Mouse (Mus musculus) neural tube, embryonic 15.5 days (tissue): ENCODE results near the gene Mctp1. TPM values are rescaled to one million over a fixed set of nuclear protein-coding genes. Genes with fewer than 3 reads are reported as not detected.
"Not testable (repeated sequence)": the region's sequence is repeated elsewhere in the genome, so short reads cannot be mapped to it uniquely, and the experiment has no call there.

Experiments
- ATAC-seq: fragments of 200-750 bp; cut with Nextera tagmentation; 2 replicates; pipeline ENCODE4 v1.8.0; 2017; ENCODE audit warnings: mild to moderate bottlenecking, moderate TSS enrichment, moderate library complexity; ENCODE audit not compliant: low FRiP score
- H3K27ac ChIP-seq: fragments of 300-500 bp; sonication (generic); replicated peaks from 2 replicates; pipeline ENCODE4 v1.5.1; 2015; ENCODE audit warnings: mild to moderate bottlenecking, inconsistent platforms
- H3K27me3 ChIP-seq: fragments of 300-500 bp; sonication (generic); replicated peaks from 2 replicates; pipeline ENCODE4 v1.6.1; 2015; ENCODE audit warnings: inconsistent platforms
- H3K36me3 ChIP-seq: fragments of 300-500 bp; sonication (generic); 2 replicates; pipeline ENCODE4 v1.6.1; 2015; ENCODE audit warnings: inconsistent platforms
- H3K4me1 ChIP-seq: fragments of 300-500 bp; sonication (generic); 2 replicates; pipeline ENCODE4 v1.6.1; 2015; ENCODE audit warnings: inconsistent platforms
- H3K4me2 ChIP-seq: fragments of 300-500 bp; sonication (generic); 2 replicates; pipeline ENCODE4 v1.6.1; 2015; ENCODE audit warnings: inconsistent platforms, mild to moderate bottlenecking, moderate library complexity
- H3K4me3 ChIP-seq: fragments of 300-500 bp; sonication (generic); replicated peaks from 2 replicates; pipeline ENCODE4 v1.5.1; 2015; ENCODE audit warnings: mild to moderate bottlenecking, inconsistent platforms
- H3K9ac ChIP-seq: fragments of 300-500 bp; sonication (generic); replicated peaks from 2 replicates; pipeline ENCODE4 v1.6.1; 2015; ENCODE audit warnings: mild to moderate bottlenecking, inconsistent platforms
- H3K9me3 ChIP-seq: fragments of 300-500 bp; sonication (generic); replicated peaks from 2 replicates; pipeline ENCODE4 v1.6.1; 2016; ENCODE audit warnings: inconsistent platforms
- WGBS: fragments of 180-500 bp; shearing (Covaris S2); methylation state at CpG from one replicate; pipeline ENCODE4 v1.1.7; 2015; ENCODE audit warnings: mixed read lengths; 5-methylcytosine and 5-hydroxymethylcytosine counted together
- polyA plus RNA-seq: library from polyadenylated mRNA; unstranded; fragments of >200 nt; fragmentation: Nextera tagmentation; extraction: Ambion mirVana; gene quantifications from 2 replicates; pipeline ENCODE4 v1.2.1, GENCODE M21; 2015

The Mctp1 gene
- polyA plus RNA-seq, 1 experiment from 2014 or later = 2.0 TPM

DNA sequence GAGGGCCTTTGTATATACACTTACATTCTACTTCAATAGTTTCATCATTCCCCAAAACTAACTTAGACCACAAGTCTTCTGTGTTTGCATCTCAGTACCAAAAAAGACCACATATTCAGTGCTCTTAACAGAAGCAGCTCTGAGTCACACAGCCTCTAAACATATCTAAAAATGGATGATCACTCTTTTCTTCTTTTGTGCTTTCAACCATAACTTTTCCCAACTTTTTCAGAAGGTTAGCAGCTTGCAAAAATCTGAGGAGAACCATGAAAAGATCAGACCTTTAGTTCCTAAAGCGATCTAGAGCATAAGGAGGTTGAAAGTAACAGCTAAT is 512.1 kb downstream of the Mctp1 start:
- no peak overlapping the region for H3K4me3 ChIP-seq
- ATAC-seq = no peak
- 76% methylated on average over 1 of the region's 1 CpGs for WGBS
- no peaks in the 10 kb centered on the region for H3K27me3 ChIP-seq
- no peak overlapping the region for H3K4me2 ChIP-seq
- no peak overlapping the region for H3K27ac ChIP-seq
- no peaks in the 10 kb centered on the region for H3K9me3 ChIP-seq
- H3K36me3 ChIP-seq = no peaks in the 10 kb centered on the region
- no peaks in the 10 kb centered on the region for H3K4me1 ChIP-seq
- no peak overlapping the region for H3K9ac ChIP-seq

GRCm38 (mm10) chr13:76918321-76918720 is 534.0 kb downstream of the Mctp1 start:
- WGBS = 88% methylated on average over 1 of the region's 1 CpGs
- H3K27ac ChIP-seq = no peak overlapping the region
- ATAC-seq = no peak
- no peak overlapping the region for H3K9ac ChIP-seq
- H3K27me3 ChIP-seq = no peaks in the 10 kb centered on the region
- H3K4me1 ChIP-seq = no peaks in the 10 kb centered on the region
- no peaks in the 10 kb centered on the region for H3K9me3 ChIP-seq
- no peak overlapping the region for H3K4me3 ChIP-seq
- H3K4me2 ChIP-seq = no peak overlapping the region
- H3K36me3 ChIP-seq = no peaks in the 10 kb centered on the region

GRCm38 (mm10) chr13:76926851-76927250 is 542.5 kb downstream of the Mctp1 start:
- no peaks in the 10 kb centered on the region for H3K9me3 ChIP-seq
- no peaks in the 10 kb centered on the region for H3K36me3 ChIP-seq
- H3K9ac ChIP-seq = no peak overlapping the region
- no peak for ATAC-seq
- no peaks in the 10 kb centered on the region for H3K4me1 ChIP-seq
- H3K27me3 ChIP-seq = no peaks in the 10 kb centered on the region
- H3K4me2 ChIP-seq = no peak overlapping the region
- H3K27ac ChIP-seq = no peak overlapping the region
- WGBS = 10% methylated on average over 1 of the region's 1 CpGs
- no peak overlapping the region for H3K4me3 ChIP-seq

DNA sequence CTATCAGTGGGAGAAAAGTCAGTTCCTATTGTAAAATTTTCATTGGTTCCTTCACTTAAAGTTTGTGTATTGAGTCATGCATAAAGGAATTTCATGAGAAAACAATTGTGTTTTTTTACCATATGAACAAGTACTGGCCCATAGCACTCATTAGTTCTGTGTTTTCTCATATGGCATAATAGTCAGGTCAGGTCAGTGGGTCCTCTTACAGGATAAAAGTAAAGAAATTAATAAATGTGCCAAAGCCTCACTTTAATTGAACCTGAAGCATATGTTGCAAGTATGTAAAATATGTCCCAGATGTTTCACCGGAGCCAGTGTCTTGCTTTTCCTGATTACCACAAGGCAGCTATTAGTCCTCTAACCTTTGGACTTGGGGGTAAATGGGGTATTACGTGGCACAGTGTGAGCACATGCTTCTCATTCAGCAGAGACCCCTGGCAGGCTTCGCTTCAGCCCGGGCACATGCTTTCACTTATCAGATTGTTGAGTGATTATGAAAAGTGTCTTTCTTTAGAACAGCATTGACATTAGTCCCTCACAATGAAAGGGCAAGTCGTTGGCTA is 543.6 kb downstream of the Mctp1 start:
- WGBS = 62% methylated on average over 5 of the region's 5 CpGs
- H3K27me3 ChIP-seq = no peaks in the 10 kb centered on the region

GRCm38 (mm10) chr13:76929152-76929551 is 544.8 kb downstream of the Mctp1 start:
- no peaks in the 10 kb centered on the region for H3K9me3 ChIP-seq
- H3K4me3 ChIP-seq = no peak overlapping the region
- 92% methylated on average over 3 of the region's 3 CpGs for WGBS
- H3K4me1 ChIP-seq = no peaks in the 10 kb centered on the region
- H3K9ac ChIP-seq = no peak overlapping the region
- no peaks in the 10 kb centered on the region for H3K27me3 ChIP-seq
- H3K27ac ChIP-seq = no peak overlapping the region
- H3K4me2 ChIP-seq = no peak overlapping the region
- ATAC-seq = no peak
- no peaks in the 10 kb centered on the region for H3K36me3 ChIP-seq

More for the DNA sequence above, 543.6 kb downstream of the Mctp1 start:
- H3K27ac ChIP-seq = no peak overlapping the region
- no peak for ATAC-seq
- no peaks in the 10 kb centered on the region for H3K4me1 ChIP-seq
- no peaks in the 10 kb centered on the region for H3K9me3 ChIP-seq
- no peak overlapping the region for H3K9ac ChIP-seq
- no peak overlapping the region for H3K4me2 ChIP-seq
- H3K4me3 ChIP-seq = no peak overlapping the region
- H3K36me3 ChIP-seq = no peaks in the 10 kb centered on the region

DNA sequence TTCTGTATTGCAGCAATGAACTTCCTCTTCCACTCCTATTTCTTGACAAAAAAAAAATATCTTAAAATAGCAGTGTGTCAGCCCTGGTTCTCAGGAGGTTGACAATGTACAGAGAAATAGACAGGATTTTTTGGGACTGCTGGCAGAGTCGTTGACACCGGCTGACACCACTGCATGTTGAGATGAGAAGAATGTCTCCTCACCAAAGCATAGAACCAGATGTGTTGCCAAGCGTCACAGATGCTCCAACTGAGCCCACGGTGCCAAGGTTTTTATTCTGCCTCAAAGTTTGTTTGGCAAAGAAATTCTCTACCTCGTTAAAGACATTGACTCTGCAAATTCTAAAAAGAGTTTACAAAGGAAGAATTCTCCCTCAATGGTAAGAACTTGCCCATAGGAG is 548.6 kb downstream of the Mctp1 start:
- H3K27me3 ChIP-seq = no peaks in the 10 kb centered on the region
- H3K27ac ChIP-seq = no peak overlapping the region
- WGBS = 76% methylated on average over 5 of the region's 5 CpGs
- no peaks in the 10 kb centered on the region for H3K36me3 ChIP-seq
- ATAC-seq = no peak
- no peaks in the 10 kb centered on the region for H3K4me1 ChIP-seq
- no peak overlapping the region for H3K4me3 ChIP-seq
- no peak overlapping the region for H3K9ac ChIP-seq
- no peaks in the 10 kb centered on the region for H3K9me3 ChIP-seq
- H3K4me2 ChIP-seq = no peak overlapping the region

DNA sequence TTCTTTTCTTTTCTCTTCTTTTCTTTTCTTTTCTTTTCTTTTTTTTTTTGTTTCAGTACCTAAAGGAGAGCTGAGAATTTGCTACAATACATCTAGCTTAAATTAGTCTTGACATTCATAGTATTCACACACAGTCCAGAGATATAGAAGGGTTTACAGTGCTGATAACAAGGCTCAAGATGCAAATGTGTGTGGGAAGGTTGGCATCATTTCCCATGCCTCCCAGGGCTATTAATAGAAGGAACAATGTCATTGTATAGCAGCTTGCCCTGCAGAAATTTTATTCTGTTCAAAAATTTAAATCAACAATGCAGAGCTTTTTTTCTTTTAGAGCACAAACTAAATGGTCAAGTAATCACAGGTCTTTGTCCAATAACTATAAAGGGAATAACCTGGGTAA is 564.9 kb downstream of the Mctp1 start:
- ATAC-seq = no peak
- Histone ChIP-seq H3K36me3 (no peaks in the 10 kb centered on the region), H3K4me1 (no peaks in the 10 kb centered on the region), H3K4me3 (no peak overlapping the region), H3K9ac (no peak overlapping the region), H3K27me3 (no peaks in the 10 kb centered on the region), H3K9me3 (no peaks in the 10 kb centered on the region), H3K27ac (no peak overlapping the region), H3K4me2 (no peak overlapping the region)

GRCm38 (mm10) chr13:76967588-76967987 is 583.3 kb downstream of the Mctp1 start:
- no peak overlapping the region for H3K27ac ChIP-seq
- no peak overlapping the region for H3K9ac ChIP-seq
- no peaks in the 10 kb centered on the region for H3K4me1 ChIP-seq
- H3K9me3 ChIP-seq = no peaks in the 10 kb centered on the region
- no peak overlapping the region for H3K4me2 ChIP-seq
- H3K27me3 ChIP-seq = no peaks in the 10 kb centered on the region
- no peak overlapping the region for H3K4me3 ChIP-seq
- no peak for ATAC-seq
- no peaks in the 10 kb centered on the region for H3K36me3 ChIP-seq

DNA sequence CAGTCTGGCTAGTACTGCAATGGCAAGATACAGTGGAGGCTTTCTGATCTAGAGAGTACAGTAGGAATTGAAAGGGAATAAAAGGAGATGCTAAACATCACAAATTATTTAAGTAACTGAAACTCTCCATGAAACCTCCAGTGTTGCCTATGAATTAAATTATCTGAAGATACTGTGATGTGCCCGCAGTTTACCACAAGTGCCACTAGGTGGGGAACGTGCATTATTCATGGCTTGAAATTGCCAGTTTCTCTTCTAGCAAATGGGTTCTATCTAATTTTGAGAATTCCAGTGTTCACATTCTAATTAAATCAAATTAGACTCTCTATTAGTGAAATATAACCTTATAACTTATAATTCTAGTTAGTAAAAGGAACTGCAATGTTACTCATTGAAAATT is 585.1 kb downstream of the Mctp1 start:
- Histone ChIP-seq H3K27ac (no peak overlapping the region), H3K4me2 (no peak overlapping the region), H3K9me3 (no peaks in the 10 kb centered on the region), H3K4me3 (no peak overlapping the region), H3K9ac (no peak overlapping the region), H3K36me3 (no peaks in the 10 kb centered on the region), H3K27me3 (no peaks in the 10 kb centered on the region), H3K4me1 (no peaks in the 10 kb centered on the region)
- peak; percentile 59 for ATAC-seq
- WGBS = 4% methylated on average over 2 of the region's 2 CpGs

DNA sequence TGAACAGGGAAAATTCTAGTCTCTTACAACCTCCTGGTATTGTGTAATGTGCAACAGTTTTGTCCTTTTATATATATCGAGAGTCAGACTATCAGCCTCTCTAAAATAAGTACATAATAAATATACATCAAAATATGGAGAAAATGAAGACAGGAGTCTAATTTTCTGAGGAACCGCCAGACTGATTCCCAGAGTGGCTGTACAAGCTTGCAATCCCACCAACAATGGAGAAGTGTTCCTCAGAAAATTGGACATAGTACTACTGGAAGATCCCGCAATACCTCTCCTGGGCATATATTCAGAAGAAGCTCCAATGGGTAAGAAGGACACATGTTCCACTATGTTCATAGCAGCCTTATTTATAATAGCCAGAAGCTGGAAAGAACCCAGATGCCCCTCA is 586.7 kb downstream of the Mctp1 start:
- H3K4me3 ChIP-seq, H3K4me1 ChIP-seq, H3K9me3 ChIP-seq, H3K4me2 ChIP-seq, H3K27me3 ChIP-seq, H3K27ac ChIP-seq, H3K9ac ChIP-seq, H3K36me3 ChIP-seq, ATAC-seq: not testable (repeated sequence)
- 91% methylated on average over 3 of the region's 3 CpGs for WGBS

GRCm38 (mm10) chr13:77002628-77003027 is 618.3 kb downstream of the Mctp1 start:
- Histone ChIP-seq H3K9ac (no peak overlapping the region), H3K9me3 (no peaks in the 10 kb centered on the region)
- 64% methylated on average over 3 of the region's 3 CpGs for WGBS

DNA sequence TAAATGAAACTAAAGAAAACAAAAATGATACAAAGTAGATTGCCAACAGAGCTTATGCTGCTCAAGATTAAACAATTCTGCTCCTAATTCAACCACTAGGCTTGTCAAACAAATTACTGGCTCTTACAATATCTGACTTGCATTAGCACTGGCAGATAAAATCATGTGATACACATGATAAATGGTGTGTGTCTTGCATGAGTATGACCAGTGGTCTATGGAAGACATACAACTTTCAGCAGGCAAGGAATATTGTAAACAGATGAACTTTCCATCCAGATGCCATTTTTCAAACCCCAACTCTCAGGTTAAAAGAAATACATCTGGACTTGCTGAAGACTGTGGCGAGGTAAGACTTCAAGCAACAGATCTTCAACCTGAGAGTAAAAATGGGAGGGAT is 619.3 kb downstream of the Mctp1 start:
- no peak overlapping the region for H3K4me2 ChIP-seq
- H3K27ac ChIP-seq = no peak overlapping the region
- no peak overlapping the region for H3K9ac ChIP-seq
- WGBS = 96% methylated on average over 1 of the region's 1 CpGs
- no peak for ATAC-seq
- H3K36me3 ChIP-seq = no peaks in the 10 kb centered on the region
- no peaks in the 10 kb centered on the region for H3K4me1 ChIP-seq
- H3K4me3 ChIP-seq = no peak overlapping the region
- no peaks in the 10 kb centered on the region for H3K9me3 ChIP-seq
- no peaks in the 10 kb centered on the region for H3K27me3 ChIP-seq

More at GRCm38 (mm10) chr13:77002628-77003027, 618.3 kb downstream of the Mctp1 start:
- Histone ChIP-seq H3K4me2 (no peak overlapping the region), H3K27ac (no peak overlapping the region), H3K27me3 (no peaks in the 10 kb centered on the region), H3K4me1 (no peaks in the 10 kb centered on the region), H3K4me3 (no peak overlapping the region), H3K36me3 (no peaks in the 10 kb centered on the region)
- no peak for ATAC-seq

DNA sequence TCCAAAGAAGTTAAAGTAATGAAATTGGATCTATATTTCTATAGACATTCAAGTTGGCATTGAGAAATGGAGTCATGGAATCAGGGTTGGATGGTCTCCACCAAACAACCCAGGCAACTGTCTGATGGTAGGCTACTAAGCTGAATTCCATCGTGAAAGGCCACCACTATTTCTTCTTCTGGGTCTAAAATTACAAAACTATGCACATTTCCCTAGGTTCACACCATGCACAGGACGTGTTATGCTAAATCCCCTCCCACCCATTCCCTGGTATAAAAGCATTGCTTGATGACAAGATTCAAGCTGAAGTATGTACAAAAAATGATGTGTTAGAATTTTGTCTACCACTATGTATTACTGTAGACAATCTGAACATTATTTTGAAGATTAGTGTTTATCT is 634.5 kb downstream of the Mctp1 start:
- no peak overlapping the region for H3K4me3 ChIP-seq
- no peak overlapping the region for H3K4me2 ChIP-seq
- H3K36me3 ChIP-seq = no peaks in the 10 kb centered on the region
- no peak overlapping the region for H3K27ac ChIP-seq
- H3K4me1 ChIP-seq = no peaks in the 10 kb centered on the region
- no peak for ATAC-seq
- no peaks in the 10 kb centered on the region for H3K9me3 ChIP-seq
- no peak overlapping the region for H3K9ac ChIP-seq
- no peaks in the 10 kb centered on the region for H3K27me3 ChIP-seq
- WGBS = 80% methylated on average over 2 of the region's 2 CpGs
